Mouse (Mus musculus): ENCODE measurements around the gene Tiam1. TPM values are rescaled to one million over a fixed set of nuclear protein-coding genes. Genes with fewer than 3 reads are reported as not detected.
"Not testable (repeated sequence)": the region's sequence is repeated elsewhere in the genome, so short reads cannot be mapped to it uniquely, and the experiment has no call there.

Tiam1 gene
- polyA plus RNA-seq, 1 experiment from 2014 or later: 16.4 TPM

- Histone ChIP-seq H3K4me1 (peaks cover 37% of the 10 kb centered on the region), H3K9me3 (no peaks in the 10 kb centered on the region), H3K27me3 (ENCODE audit: insufficient read depth, poor library complexity, severe bottlenecking) (no peaks in the 10 kb centered on the region), H3K27ac (no peak overlapping the region), H3K36me3 (0 out of 2 replicates have a peak, but pooled peaks cover 2% of the 10 kb centered on the region), H3K4me3 (no peak overlapping the region)
- 78% methylated on average over 1 of the region's 1 CpGs for WGBS
- DNase-seq (ENCODE audit: low spot score): no peak
Observed at GRCm38 (mm10) chr16:90091906-90092305, 51.7 kb downstream of the Tiam1 start.

- no peaks in the 10 kb centered on the region for H3K9me3 ChIP-seq
- no peaks in the 10 kb centered on the region for H3K27me3 ChIP-seq (ENCODE audit: insufficient read depth, poor library complexity, severe bottlenecking)
- no peak overlapping the region for H3K27ac ChIP-seq
- 20% methylated on average over 11 of the region's 11 CpGs for WGBS
- 0 out of 2 replicates have a peak, but pooled peaks cover 2% of the 10 kb centered on the region for H3K36me3 ChIP-seq
- no peak overlapping the region for H3K4me3 ChIP-seq
- DNase-seq (ENCODE audit: low spot score): no peak
- H3K4me1 ChIP-seq: peaks cover 32% of the 10 kb centered on the region
Observed at GRCm38 (mm10) chr16:90091112-90091720, 52.4 kb downstream of the Tiam1 start.

- Histone ChIP-seq H3K27ac (no peak overlapping the region), H3K4me3 (no peak overlapping the region), H3K9me3 (no peaks in the 10 kb centered on the region), H3K36me3 (0 out of 2 replicates have a peak, but pooled peaks cover 2% of the 10 kb centered on the region), H3K27me3 (ENCODE audit: insufficient read depth, poor library complexity, severe bottlenecking) (no peaks in the 10 kb centered on the region), H3K4me1 (peaks cover 24% of the 10 kb centered on the region)
- DNase-seq (ENCODE audit: low spot score): no peak
- WGBS: 88% methylated on average over 13 of the region's 13 CpGs
Observed at GRCm38 (mm10) chr16:90090368-90090767, 53.2 kb downstream of the Tiam1 start.

- H3K4me1 ChIP-seq: peaks cover 13% of the 10 kb centered on the region
- DNase-seq (ENCODE audit: low spot score): no peak
- H3K9me3 ChIP-seq: no peaks in the 10 kb centered on the region
- H3K27ac ChIP-seq: no peak overlapping the region
- 0 out of 2 replicates have a peak, but pooled peaks cover 2% of the 10 kb centered on the region for H3K36me3 ChIP-seq
- no peaks in the 10 kb centered on the region for H3K27me3 ChIP-seq (ENCODE audit: insufficient read depth, poor library complexity, severe bottlenecking)
- H3K4me3 ChIP-seq: no peak overlapping the region
- 87% methylated on average over 5 of the region's 5 CpGs for WGBS
Observed at GRCm38 (mm10) chr16:90087256-90087655, 56.3 kb downstream of the Tiam1 start.

GRCm38 (mm10) chr16:90086111-90086510 is 57.5 kb downstream of the Tiam1 start:
- Histone ChIP-seq H3K36me3 (0 out of 2 replicates have a peak, but pooled peaks cover 2% of the 10 kb centered on the region), H3K27me3 (ENCODE audit: insufficient read depth, poor library complexity, severe bottlenecking) (no peaks in the 10 kb centered on the region), H3K4me3 (no peak overlapping the region), H3K4me1 (peaks cover 6% of the 10 kb centered on the region), H3K9me3 (no peaks in the 10 kb centered on the region), H3K27ac (no peak overlapping the region)
- no peak for DNase-seq (ENCODE audit: low spot score)
- WGBS: 86% methylated on average over 6 of the region's 6 CpGs

GRCm38 (mm10) chr16:90085580-90085979 is 58.0 kb downstream of the Tiam1 start:
- Histone ChIP-seq H3K4me1 (0 out of 2 replicates have a peak, but pooled peaks cover 5% of the 10 kb centered on the region), H3K27me3 (ENCODE audit: insufficient read depth, poor library complexity, severe bottlenecking) (no peaks in the 10 kb centered on the region), H3K27ac (no peak overlapping the region), H3K36me3 (0 out of 2 replicates have a peak, but pooled peaks cover 2% of the 10 kb centered on the region), H3K9me3 (no peaks in the 10 kb centered on the region), H3K4me3 (no peak overlapping the region)
- no peak for DNase-seq (ENCODE audit: low spot score)
- WGBS: 91% methylated on average over 14 of the region's 14 CpGs

- Histone ChIP-seq H3K27ac (no peak overlapping the region), H3K4me3 (no peak overlapping the region), H3K27me3 (ENCODE audit: insufficient read depth, poor library complexity, severe bottlenecking) (no peaks in the 10 kb centered on the region), H3K36me3 (no peaks in the 10 kb centered on the region), H3K9me3 (no peaks in the 10 kb centered on the region), H3K4me1 (peaks cover 13% of the 10 kb centered on the region)
- no peak for DNase-seq (ENCODE audit: low spot score)
- WGBS: 96% methylated on average over 1 of the region's 1 CpGs
Observed at GRCm38 (mm10) chr16:90081125-90081524, 62.4 kb downstream of the Tiam1 start.

GRCm38 (mm10) chr16:90078806-90079381 is 64.7 kb downstream of the Tiam1 start:
- H3K27me3 ChIP-seq (ENCODE audit: insufficient read depth, poor library complexity, severe bottlenecking): no peaks in the 10 kb centered on the region
- H3K27ac ChIP-seq: no peak overlapping the region
- no peaks in the 10 kb centered on the region for H3K9me3 ChIP-seq
- no peak for DNase-seq (ENCODE audit: low spot score)
- WGBS: 80% methylated on average over 11 of the region's 11 CpGs
- peaks cover 20% of the 10 kb centered on the region for H3K4me1 ChIP-seq
- H3K4me3 ChIP-seq: no peak overlapping the region
- H3K36me3 ChIP-seq: no peaks in the 10 kb centered on the region

- Histone ChIP-seq H3K27me3 (ENCODE audit: insufficient read depth, poor library complexity, severe bottlenecking) (no peaks in the 10 kb centered on the region), H3K9me3 (peaks cover 5% of the 10 kb centered on the region; the same call in 1 of the 2 replicates), H3K27ac (0 out of 2 replicates have a peak overlapping the region, but pooled peaks have one; percentile 7), H3K4me3 (no peak overlapping the region), H3K36me3 (0 out of 2 replicates have a peak, but pooled peaks cover 4% of the 10 kb centered on the region), H3K4me1 (peaks cover 45% of the 10 kb centered on the region)
- DNase-seq (ENCODE audit: low spot score): no peak
- WGBS: 72% methylated on average over 7 of the region's 7 CpGs
Observed at GRCm38 (mm10) chr16:90073510-90073909, 70.1 kb downstream of the Tiam1 start.

- H3K4me3 ChIP-seq: peak overlapping the region; percentile 8; the same call in 1 of the 2 replicates
- H3K27ac ChIP-seq: 0 out of 2 replicates have a peak overlapping the region, but pooled peaks have one; percentile 7
Observed at GRCm38 (mm10) chr16:90072651-90073050, 70.9 kb downstream of the Tiam1 start.

GRCm38 (mm10) chr16:90071125-90071524 is 72.4 kb downstream of the Tiam1 start:
- not testable (repeated sequence) for H3K27ac ChIP-seq; H3K27me3 ChIP-seq (ENCODE audit: insufficient read depth, poor library complexity, severe bottlenecking)

More at GRCm38 (mm10) chr16:90072651-90073050, 70.9 kb downstream of the Tiam1 start:
- H3K27me3 ChIP-seq (ENCODE audit: insufficient read depth, poor library complexity, severe bottlenecking): no peaks in the 10 kb centered on the region
- H3K36me3 ChIP-seq: 0 out of 2 replicates have a peak, but pooled peaks cover 4% of the 10 kb centered on the region
- peaks cover 5% of the 10 kb centered on the region; the same call in 1 of the 2 replicates for H3K9me3 ChIP-seq
- 37% methylated on average over 15 of the region's 15 CpGs for WGBS
- no peak for DNase-seq (ENCODE audit: low spot score)
- H3K4me1 ChIP-seq: peaks cover 43% of the 10 kb centered on the region

GRCm38 (mm10) chr16:90070104-90070503 is 73.5 kb downstream of the Tiam1 start:
- H3K27ac ChIP-seq: no peak overlapping the region
- no peaks in the 10 kb centered on the region for H3K27me3 ChIP-seq (ENCODE audit: insufficient read depth, poor library complexity, severe bottlenecking)
- peaks cover 40% of the 10 kb centered on the region for H3K4me1 ChIP-seq

More at GRCm38 (mm10) chr16:90071125-90071524, 72.4 kb downstream of the Tiam1 start:
- DNase-seq (ENCODE audit: low spot score): peak; percentile 82
- H3K36me3 ChIP-seq, H3K9me3 ChIP-seq, H3K4me3 ChIP-seq: not testable (repeated sequence)
- H3K4me1 ChIP-seq: peaks cover 43% of the 10 kb centered on the region

GRCm38 (mm10) chr16:90069197-90069596 is 74.4 kb downstream of the Tiam1 start:
- 69% methylated on average over 8 of the region's 8 CpGs for WGBS
- H3K4me3 ChIP-seq: no peak overlapping the region
- no peak overlapping the region for H3K27ac ChIP-seq
- H3K9me3 ChIP-seq: peaks cover 5% of the 10 kb centered on the region; the same call in 1 of the 2 replicates
- peaks cover 13% of the 10 kb centered on the region for H3K36me3 ChIP-seq
- H3K27me3 ChIP-seq (ENCODE audit: insufficient read depth, poor library complexity, severe bottlenecking): no peaks in the 10 kb centered on the region
- no peak for DNase-seq (ENCODE audit: low spot score)
- H3K4me1 ChIP-seq: peaks cover 39% of the 10 kb centered on the region

More at GRCm38 (mm10) chr16:90070104-90070503, 73.5 kb downstream of the Tiam1 start:
- peaks cover 5% of the 10 kb centered on the region; the same call in 1 of the 2 replicates for H3K9me3 ChIP-seq
- H3K36me3 ChIP-seq: 0 out of 2 replicates have a peak, but pooled peaks cover 4% of the 10 kb centered on the region
- DNase-seq (ENCODE audit: low spot score): no peak
- no peak overlapping the region for H3K4me3 ChIP-seq
- WGBS: 91% methylated on average over 11 of the region's 11 CpGs

Data from heart, embryonic 10.5 days (tissue).